Mouse (Mus musculus) limb, embryonic 14.5 days (tissue): ENCODE data around the gene Pik3r2. TPM values are rescaled to one million over a fixed set of nuclear protein-coding genes. Genes with fewer than 3 reads are reported as not detected.

Experiments
- ATAC-seq: fragments of 200-750 bp; cut with Nextera tagmentation; 2 replicates; pipeline ENCODE4 v1.8.0; 2017; ENCODE audit warnings: low read depth, moderate number of reproducible peaks, moderate TSS enrichment; ENCODE audit not compliant: low FRiP score
- DNase-seq: peaks from one replicate; pipeline ENCODE4 v3.0.0-alpha.2; 2015; ENCODE audit warnings: low spot score
- H3K27ac ChIP-seq: fragments of 300-500 bp; sonication (generic); replicated peaks from 2 replicates; pipeline ENCODE4 v1.5.1; 2014; ENCODE audit warnings: low read depth, mild to moderate bottlenecking, low read length, moderate library complexity, mixed read lengths
- H3K27me3 ChIP-seq: fragments of 300-500 bp; sonication (generic); 2 replicates; pipeline ENCODE4 v1.6.1; 2014; ENCODE audit warnings: low read length, mixed read lengths; ENCODE audit not compliant: control insufficient read depth, insufficient read depth
- H3K36me3 ChIP-seq: fragments of 300-500 bp; sonication (generic); 2 replicates; pipeline ENCODE4 v1.6.1; 2014; ENCODE audit warnings: mild to moderate bottlenecking, low read length, moderate library complexity, mixed read lengths; ENCODE audit not compliant: control insufficient read depth, insufficient read depth
- H3K4me1 ChIP-seq: fragments of 300-500 bp; sonication (generic); 2 replicates; pipeline ENCODE4 v1.6.1; 2014; ENCODE audit warnings: antibody characterized with exemption, low read length, mixed read lengths; ENCODE audit not compliant: control insufficient read depth, insufficient read depth
- H3K4me2 ChIP-seq: fragments of 300-500 bp; sonication (generic); replicated peaks from 2 replicates; pipeline ENCODE4 v1.6.1; 2014; ENCODE audit warnings: low read depth, mild to moderate bottlenecking, low read length, moderate library complexity; ENCODE audit not compliant: severe bottlenecking
- H3K4me3 ChIP-seq: fragments of 300-500 bp; sonication (generic); replicated peaks from 2 replicates; pipeline ENCODE4 v1.5.1; 2014; ENCODE audit warnings: low read length
- H3K9ac ChIP-seq: fragments of 300-500 bp; sonication (generic); 2 replicates; pipeline ENCODE4 v1.6.1; 2014; ENCODE audit warnings: mild to moderate bottlenecking, low read depth, low read length, moderate library complexity; ENCODE audit not compliant: severe bottlenecking
- H3K9me3 ChIP-seq: fragments of 300-500 bp; sonication (generic); 2 replicates; pipeline ENCODE4 v1.6.1; 2016; ENCODE audit warnings: low read length; ENCODE audit not compliant: control insufficient read depth
- POLR2A ChIP-seq: fragments of 200-500 bp; IDR thresholded peaks from 2 replicates; pipeline ENCODE4 v1.8.0; 2012; ENCODE audit warnings: inconsistent platforms, mild to moderate bottlenecking, moderate library complexity, borderline replicate concordance; ENCODE audit not compliant: insufficient read depth, insufficient read length; ENCODE audit errors: extremely low read depth
- WGBS: fragments of 180-500 bp; shearing (Covaris S2); extraction: QIAGEN DNeasy Blood & Tissue Kit; methylation state at CpG from one replicate; pipeline ENCODE4 v1.1.7; 2014; 5-methylcytosine and 5-hydroxymethylcytosine counted together
- polyA plus RNA-seq, 2 experiments: library from polyadenylated mRNA; depleted of rRNA in 1 of 2; stranded (reverse) in 1 of 2; unstranded in 1 of 2; fragments of >200 nt; fragmentation: Nextera tagmentation in 1 of 2; extraction: Ambion mirVana in 1 of 2; gene quantifications; 2 replicates each; pipeline versions ENCODE4 v1.2.1 to v1.2.3; 2012 to 2014

Gene Pik3r2
- polyA plus RNA-seq, 2 experiments, result 73.5 to 111 TPM

- Histone ChIP-seq H3K9ac (no peak overlapping the region), H3K36me3 (peaks cover 5% of the 10 kb centered on the region; the same call in 1 of the 2 replicates), H3K4me1 (peaks cover 26% of the 10 kb centered on the region), H3K27me3 (peaks cover 14% of the 10 kb centered on the region), H3K9me3 (no peaks in the 10 kb centered on the region), H3K4me3 (no peak overlapping the region), H3K27ac (no peak overlapping the region), H3K4me2 (no peak overlapping the region)
- ATAC-seq, result no peak
- no peak for TF ChIP-seq POLR2A
- DNase-seq, result no peak
- WGBS, result 87% methylated on average over 2 of the region's 2 CpGs
Observed at GRCm38 (mm10) chr8:70794215-70794614, 17.7 kb upstream of the Pik3r2 start.

- Histone ChIP-seq H3K27me3 (no peaks in the 10 kb centered on the region; the same call in 1 of the 2 replicates), H3K36me3 (peaks cover 18% of the 10 kb centered on the region), H3K9me3 (no peaks in the 10 kb centered on the region), H3K4me3 (peak overlapping the region; percentile 74), H3K4me2 (peak overlapping the region; percentile 85), H3K9ac (peak overlapping the region; percentile 82), H3K27ac (peak overlapping the region; percentile 85), H3K4me1 (peaks cover 23% of the 10 kb centered on the region)
- ATAC-seq (peak; percentile 9), DNase-seq (no peak)
- TF ChIP-seq POLR2A, result no peak
- 0% methylated on average over 18 of the region's 20 CpGs for WGBS
Observed at GRCm38 (mm10) chr8:70792700-70793099, 16.2 kb upstream of the Pik3r2 start.

- Histone ChIP-seq H3K36me3 (peaks cover 23% of the 10 kb centered on the region), H3K27me3 (no peaks in the 10 kb centered on the region), H3K9ac (peak overlapping the region; percentile 82), H3K9me3 (no peaks in the 10 kb centered on the region), H3K4me3 (peak overlapping the region; percentile 74), H3K4me1 (peaks cover 23% of the 10 kb centered on the region), H3K4me2 (peak overlapping the region; percentile 85), H3K27ac (peak overlapping the region; percentile 85)
- WGBS, result 5% methylated on average over 57 of the region's 58 CpGs
- ATAC-seq, result peak; percentile 85
- DNase-seq, result peak; percentile 96
- TF ChIP-seq POLR2A, result peak; percentile 81; the same call in 1 of the 2 replicates
Observed at GRCm38 (mm10) chr8:70791975-70792691, 15.6 kb upstream of the Pik3r2 start.

- Histone ChIP-seq H3K36me3 (peaks cover 31% of the 10 kb centered on the region), H3K4me1 (peaks cover 23% of the 10 kb centered on the region)
Observed at GRCm38 (mm10) chr8:70791294-70791701, 14.8 kb upstream of the Pik3r2 start.

GRCm38 (mm10) chr8:70790846-70791245 is 14.3 kb upstream of the Pik3r2 start:
- WGBS, result 58% methylated on average over 8 of the region's 8 CpGs
- no peaks in the 10 kb centered on the region for H3K27me3 ChIP-seq
- peaks cover 23% of the 10 kb centered on the region for H3K4me1 ChIP-seq
- H3K4me3 ChIP-seq, result peak overlapping the region; percentile 74; the same call in 1 of the 2 replicates
- no peak for TF ChIP-seq POLR2A
- H3K27ac ChIP-seq, result no peak overlapping the region
- no peaks in the 10 kb centered on the region for H3K9me3 ChIP-seq
- peaks cover 36% of the 10 kb centered on the region for H3K36me3 ChIP-seq
- H3K9ac ChIP-seq, result peak overlapping the region; percentile 82
- ATAC-seq, result no peak
- H3K4me2 ChIP-seq, result peak overlapping the region; percentile 85
- DNase-seq, result no peak

More at GRCm38 (mm10) chr8:70791294-70791701, 14.8 kb upstream of the Pik3r2 start:
- H3K27me3 ChIP-seq, result no peaks in the 10 kb centered on the region
- H3K4me3 ChIP-seq, result peak overlapping the region; percentile 74
- ATAC-seq (no peak), DNase-seq (no peak)
- no peak overlapping the region for H3K27ac ChIP-seq
- H3K9me3 ChIP-seq, result no peaks in the 10 kb centered on the region
- peak overlapping the region; percentile 82 for H3K9ac ChIP-seq
- peak overlapping the region; percentile 85 for H3K4me2 ChIP-seq
- TF ChIP-seq POLR2A, result no peak
- 77% methylated on average over 7 of the region's 7 CpGs for WGBS
